In the genomic region with DNA sequence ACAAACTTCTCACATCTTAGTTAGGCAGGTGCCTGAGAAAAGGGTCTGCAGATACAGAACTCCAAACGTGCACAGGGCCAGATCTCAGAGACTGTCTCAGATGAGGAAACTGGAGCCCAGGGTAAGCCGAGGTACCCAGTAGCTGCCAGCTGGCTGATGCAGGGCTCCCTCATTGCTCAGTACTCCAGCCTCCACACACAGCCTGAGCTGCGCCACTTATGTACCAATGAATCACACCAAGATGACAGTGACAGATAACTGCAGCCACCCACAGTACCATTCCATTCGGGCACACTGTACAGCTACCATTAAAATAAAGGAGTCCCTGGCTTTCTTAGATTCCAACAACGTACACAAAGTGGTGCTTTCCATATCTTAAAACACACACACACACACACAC, we compare ENCODE assay signal across 8 mouse cellular contexts. TPM values are rescaled to one million over a fixed set of nuclear protein-coding genes. Genes with fewer than 3 reads are reported as not detected.
A peak's percentile ranks its signal among the peaks of the same experiment; 100 is the strongest.
DNase-seq lines count a peak whose midpoint lies in the region; ATAC-seq lines count a peak whose summit lies in the region.

No protein-coding gene starts in this region.

- no peak for ATAC-seq in forebrain, embryonic 12.5 days (ENCODE audit: low FRiP score)
- ATAC-seq in forebrain, embryonic 11.5 days (replicated peaks; ENCODE audit: low FRiP score) = no peak
- no peak for ATAC-seq in midbrain, embryonic 15.5 days (replicated peaks)

- 0 out of 2 replicates have a peak overlapping the region, but pooled peaks have one; percentile 73 for H3K4me2 ChIP-seq in forebrain, embryonic 12.5 days
- H3K4me2 ChIP-seq in forebrain, embryonic 11.5 days (ENCODE audit: low read depth, low read length, severe bottlenecking) = no peak overlapping the region
- H3K4me2 ChIP-seq in midbrain, embryonic 15.5 days = peak overlapping the region; percentile 82; the same call in 1 of the 2 replicates

- 87% methylated on average over 5 of the region's 5 CpGs for WGBS in forebrain, embryonic 12.5 days
- 82% methylated on average over 5 of the region's 5 CpGs for WGBS in forebrain, embryonic 11.5 days
- 78% methylated on average over 5 of the region's 5 CpGs for WGBS in midbrain, embryonic 15.5 days

- H3K27ac ChIP-seq in forebrain, embryonic 12.5 days = no peak overlapping the region
- no peak overlapping the region for H3K27ac ChIP-seq in forebrain, embryonic 11.5 days (ENCODE audit: low read depth, low read length)
- H3K27ac ChIP-seq in midbrain, embryonic 15.5 days = no peak overlapping the region

- H3K4me1 ChIP-seq in forebrain, embryonic 12.5 days = peaks cover 36% of the 10 kb centered on the region
- peaks cover 18% of the 10 kb centered on the region for H3K4me1 ChIP-seq in forebrain, embryonic 11.5 days (replicated peaks; ENCODE audit: control insufficient read depth, insufficient read depth, low read length)
- peaks cover 50% of the 10 kb centered on the region for H3K4me1 ChIP-seq in midbrain, embryonic 15.5 days

- no peaks in the 10 kb centered on the region for H3K9me3 ChIP-seq in forebrain, embryonic 12.5 days
- no peaks in the 10 kb centered on the region for H3K9me3 ChIP-seq in forebrain, embryonic 11.5 days (ENCODE audit: control insufficient read depth, low read length)
- no peaks in the 10 kb centered on the region for H3K9me3 ChIP-seq in midbrain, embryonic 15.5 days

- H3K36me3 ChIP-seq in forebrain, embryonic 12.5 days (replicated peaks) = no peaks in the 10 kb centered on the region
- no peaks in the 10 kb centered on the region for H3K36me3 ChIP-seq in forebrain, embryonic 11.5 days (ENCODE audit: control insufficient read depth, insufficient read depth, low read length)
- H3K36me3 ChIP-seq in midbrain, embryonic 15.5 days (replicated peaks) = no peaks in the 10 kb centered on the region

- DNase-seq in forebrain, embryonic 11.5 days (ENCODE audit: low spot score) = no peak
- peak; percentile 46 for DNase-seq in urinary bladder, postnatal 14 days (ENCODE audit: low spot score)
- DNase-seq in urinary bladder, postnatal 4 days (ENCODE audit: low spot score in 2 of 2) = no peak
- DNase-seq in layer of hippocampus, postnatal 36 days = peak; percentile 67 to 70
- DNase-seq in embryo, embryonic 9.5 days (ENCODE audit: extremely low spot score) = no peak
- DNase-seq in embryo, embryonic 11 days = no peak

- peaks cover 18% of the 10 kb centered on the region for H3K27me3 ChIP-seq in forebrain, embryonic 12.5 days
- peaks cover 3% of the 10 kb centered on the region; the same call in 1 of the 2 replicates for H3K27me3 ChIP-seq in forebrain, embryonic 11.5 days (ENCODE audit: control insufficient read depth, insufficient read depth, low read length)
- no peaks in the 10 kb centered on the region for H3K27me3 ChIP-seq in midbrain, embryonic 15.5 days (replicated peaks)

- no peak overlapping the region for H3K4me3 ChIP-seq in forebrain, embryonic 12.5 days (replicated peaks)
- H3K4me3 ChIP-seq in forebrain, embryonic 11.5 days (ENCODE audit: low read depth, low read length) = no peak overlapping the region
- H3K4me3 ChIP-seq in midbrain, embryonic 15.5 days = no peak overlapping the region

- no peak overlapping the region for H3K9ac ChIP-seq in forebrain, embryonic 12.5 days
- no peak overlapping the region for H3K9ac ChIP-seq in forebrain, embryonic 11.5 days (ENCODE audit: low read length)
- no peak overlapping the region for H3K9ac ChIP-seq in midbrain, embryonic 15.5 days

RNA-seq across cellular contexts. Expression of a gene that starts 1.4 kb away (rescaled TPM):
- polyA plus RNA-seq in forebrain, embryonic 12.5 days (2016; fragmentation: Nextera tagmentation; extraction: Ambion mirVana) = 3.7 and 3.9 TPM in 2 replicates
- polyA plus RNA-seq in forebrain, embryonic 11.5 days (2014; fragmentation: Nextera tagmentation; extraction: Ambion mirVana) = 2.7 and 3.6 TPM in 2 replicates
- total RNA-seq in layer of hippocampus, postnatal 36 days (2021) = 10 to 100 TPM; 26.4 to 37.3 TPM
- polyA plus RNA-seq in midbrain, embryonic 15.5 days (2015; fragmentation: Nextera tagmentation; extraction: Ambion mirVana) = 5.1 and 5.3 TPM in 2 replicates

RNA-seq across cellular contexts. Expression of a gene that starts 36.7 kb away (rescaled TPM):
- polyA plus RNA-seq in forebrain, embryonic 12.5 days (2016; fragmentation: Nextera tagmentation; extraction: Ambion mirVana) = 12.1 and 13.9 TPM in 2 replicates
- polyA plus RNA-seq in forebrain, embryonic 11.5 days (2014; fragmentation: Nextera tagmentation; extraction: Ambion mirVana) = 9.1 and 10.3 TPM in 2 replicates
- total RNA-seq in layer of hippocampus, postnatal 36 days (2021) = 10 to 100 TPM; 13.5 to 13.9 TPM
- polyA plus RNA-seq in midbrain, embryonic 15.5 days (2015; fragmentation: Nextera tagmentation; extraction: Ambion mirVana) = 11.4 and 12.1 TPM in 2 replicates

RNA-seq across cellular contexts. Expression of a gene that starts 43.9 kb away (rescaled TPM):
- 295 and 297 TPM in 2 replicates for polyA plus RNA-seq in forebrain, embryonic 12.5 days (2016; fragmentation: Nextera tagmentation; extraction: Ambion mirVana)
- polyA plus RNA-seq in forebrain, embryonic 11.5 days (2014; fragmentation: Nextera tagmentation; extraction: Ambion mirVana) = 258 and 260 TPM in 2 replicates
- 10 to 100 TPM; 14.1 to 15.2 TPM for total RNA-seq in layer of hippocampus, postnatal 36 days (2021)
- polyA plus RNA-seq in midbrain, embryonic 15.5 days (2015; fragmentation: Nextera tagmentation; extraction: Ambion mirVana) = 192 and 212 TPM in 2 replicates

RNA-seq across cellular contexts. Expression of a gene that starts 59.1 kb away (rescaled TPM):
- 153 and 163 TPM in 2 replicates for polyA plus RNA-seq in forebrain, embryonic 12.5 days (2016; fragmentation: Nextera tagmentation; extraction: Ambion mirVana)
- polyA plus RNA-seq in forebrain, embryonic 11.5 days (2014; fragmentation: Nextera tagmentation; extraction: Ambion mirVana) = 161 and 166 TPM in 2 replicates
- total RNA-seq in layer of hippocampus, postnatal 36 days (2021) = 10 to 100 TPM; 65.3 to 70.8 TPM
- 150 and 152 TPM in 2 replicates for polyA plus RNA-seq in midbrain, embryonic 15.5 days (2015; fragmentation: Nextera tagmentation; extraction: Ambion mirVana)

Comparison
In these comparisons a context has a peak if more than half of its experiments do, and no peak if none do; other contexts are left out.
1. DNase-seq: peak in urinary bladder, postnatal 14 days (single experiment) and layer of hippocampus, postnatal 36 days (2 of 2); none in forebrain, embryonic 11.5 days (single experiment), urinary bladder, postnatal 4 days (0 of 2), embryo, embryonic 9.5 days (single experiment) and embryo, embryonic 11 days (single experiment).